Mouse (Mus musculus) mouse trophoblast stem cell (cell line): ENCODE results near the gene Lta.

Experiments
- in situ Hi-C, 2 experiments: fragments of 300-500 bp; cut with MseI, MboI; formaldehyde crosslinking; loops; 2 replicates in 1 of 2; 3 replicates in 1 of 2; pipeline ENCODE4 v1.15.1; 2025

Gene Lta

DNA sequence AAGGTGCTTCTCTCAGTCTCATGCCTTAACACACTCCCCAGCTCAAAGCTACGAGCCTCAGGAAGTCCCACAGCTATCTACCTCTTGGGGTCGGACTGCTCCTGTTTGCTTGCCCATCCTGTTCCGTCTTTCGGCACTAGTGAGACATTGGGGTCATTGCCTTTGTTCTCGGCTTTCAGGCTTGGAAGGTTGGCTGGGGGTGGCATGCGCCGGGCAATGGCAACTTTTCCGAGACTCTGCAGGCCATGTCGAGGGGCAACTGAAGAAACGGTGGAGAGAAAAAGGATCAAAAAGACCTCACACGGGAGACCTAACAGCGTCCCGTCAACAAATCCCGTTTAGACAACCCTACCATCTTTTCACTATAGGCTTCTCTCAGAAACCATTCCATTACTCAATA, 43.0 kb downstream of the Lta start:
- in situ Hi-C loops, result no loop called here

DNA sequence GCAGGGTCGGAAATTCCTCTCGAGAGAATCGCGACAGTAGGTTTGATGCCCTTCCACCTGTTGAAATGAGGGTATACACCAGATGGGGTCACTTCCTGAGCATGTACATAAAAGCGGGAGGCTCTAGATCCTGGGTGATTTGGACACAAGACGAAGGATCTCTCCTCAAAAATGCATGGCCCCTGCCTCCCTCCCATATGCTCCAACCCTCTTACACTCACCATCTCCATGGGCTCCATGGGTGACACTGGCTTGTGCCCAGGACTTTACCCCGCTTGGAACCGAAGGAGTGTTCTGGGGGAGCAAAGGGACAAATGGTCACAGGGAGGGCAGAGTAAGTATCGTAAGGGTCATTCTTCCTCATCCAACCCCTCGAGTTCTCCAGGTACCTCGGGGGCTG, 43.7 kb downstream of the Lta start:
- in situ Hi-C loops, result no loop called here

DNA sequence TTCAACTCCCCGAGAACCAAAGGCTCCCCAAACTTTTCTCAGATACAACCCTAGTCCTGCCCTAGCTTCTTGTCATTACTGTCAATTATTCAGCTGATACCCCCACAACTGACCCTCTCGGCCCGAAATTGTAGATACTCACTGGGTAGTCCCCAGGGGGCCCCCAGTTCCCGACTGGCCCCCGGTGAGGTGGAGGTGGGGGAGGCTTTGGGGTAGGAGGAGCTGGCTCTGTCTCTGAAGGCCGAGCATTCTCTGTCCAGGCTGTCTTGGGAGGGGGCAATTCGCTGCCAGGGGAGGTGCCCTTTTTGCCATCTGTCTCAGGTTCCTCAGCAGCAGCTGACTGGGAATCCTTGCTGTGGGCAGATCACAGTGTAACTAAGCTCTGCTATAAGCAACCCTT, 45.5 kb downstream of the Lta start:
- in situ Hi-C loops, result no loop called here

DNA sequence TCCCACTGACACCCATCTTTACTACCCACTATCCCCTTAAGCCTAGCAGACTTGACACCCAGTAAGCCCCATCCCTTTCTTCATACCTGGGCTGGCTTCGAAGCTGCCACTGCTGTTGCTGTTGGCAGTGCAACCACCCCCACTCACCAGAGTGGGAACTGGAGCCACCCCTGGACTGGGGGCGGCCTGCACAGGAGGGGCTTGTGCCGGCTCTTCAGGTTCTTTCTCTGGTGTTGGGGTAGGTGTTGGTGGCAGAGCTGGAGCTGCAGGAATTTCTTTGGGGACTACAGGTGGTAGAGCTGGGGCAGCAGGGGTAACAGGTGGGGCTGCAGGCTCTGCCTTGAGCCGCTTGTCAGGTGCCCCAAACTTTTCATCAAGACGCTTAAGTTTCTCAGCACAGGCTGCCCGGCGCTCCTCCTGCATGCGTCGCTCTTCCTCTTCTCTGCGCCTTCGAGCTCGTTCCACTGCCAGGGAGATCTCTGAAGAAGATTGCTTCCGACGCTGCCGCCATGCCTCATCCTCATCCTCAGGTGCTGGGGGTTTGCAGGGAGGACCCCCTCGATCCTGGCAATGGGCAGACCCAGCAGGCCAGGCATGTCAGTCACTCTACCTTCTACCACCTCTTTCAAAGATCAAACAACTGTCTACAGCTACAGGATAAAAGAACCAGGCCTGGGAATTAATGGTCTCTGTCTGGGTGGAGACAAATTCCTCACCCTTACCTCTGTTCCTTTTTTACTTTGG, 46.1 kb downstream of the Lta start:
- in situ Hi-C loops, result no loop called here

DNA sequence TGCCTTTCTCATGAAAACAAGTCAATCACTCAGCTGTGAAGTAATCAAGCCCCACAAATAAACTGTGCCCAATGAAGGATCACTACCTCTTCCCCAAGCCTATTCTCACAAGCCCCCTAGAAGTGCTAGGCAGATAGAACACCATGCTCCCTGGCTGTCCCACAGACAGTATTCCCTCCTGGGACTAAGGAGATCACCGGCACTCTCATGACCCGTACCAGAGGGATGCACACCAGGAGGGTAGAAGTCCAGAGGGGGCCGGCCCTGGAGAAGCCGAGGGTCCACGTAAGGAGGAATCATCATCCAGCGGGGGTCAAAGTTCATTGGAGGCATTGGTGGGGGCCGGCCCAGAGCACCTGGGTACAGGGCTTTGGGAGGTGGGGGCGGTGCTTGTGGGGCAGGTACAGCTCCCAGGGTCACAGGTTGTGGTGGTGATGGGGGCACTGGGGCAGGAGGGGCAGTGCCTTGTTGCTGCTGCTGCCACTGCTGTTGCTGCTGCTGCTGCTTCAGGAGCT, 47.4 kb downstream of the Lta start:
- in situ Hi-C loops, result no loop called here

DNA sequence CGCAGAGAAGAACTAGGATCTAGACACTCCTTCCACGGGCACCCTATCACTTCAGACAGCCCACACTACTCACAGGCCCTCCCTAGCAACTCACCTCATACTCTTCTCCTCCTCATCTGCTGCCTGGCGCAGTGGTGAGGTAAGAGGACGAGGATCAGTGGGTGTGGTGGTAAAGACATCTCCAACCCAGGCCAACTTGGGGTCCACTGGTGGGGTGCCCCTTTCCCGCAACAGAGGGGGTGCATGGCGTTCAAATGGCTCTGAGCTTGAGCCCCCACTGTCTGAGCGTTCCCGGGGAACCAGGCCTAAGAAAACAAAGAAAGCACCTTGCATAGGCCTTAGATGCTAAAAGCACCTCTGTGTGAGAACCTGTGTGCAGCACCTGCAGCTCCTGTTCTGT, 47.9 kb downstream of the Lta start:
- in situ Hi-C loops, result no loop called here

DNA sequence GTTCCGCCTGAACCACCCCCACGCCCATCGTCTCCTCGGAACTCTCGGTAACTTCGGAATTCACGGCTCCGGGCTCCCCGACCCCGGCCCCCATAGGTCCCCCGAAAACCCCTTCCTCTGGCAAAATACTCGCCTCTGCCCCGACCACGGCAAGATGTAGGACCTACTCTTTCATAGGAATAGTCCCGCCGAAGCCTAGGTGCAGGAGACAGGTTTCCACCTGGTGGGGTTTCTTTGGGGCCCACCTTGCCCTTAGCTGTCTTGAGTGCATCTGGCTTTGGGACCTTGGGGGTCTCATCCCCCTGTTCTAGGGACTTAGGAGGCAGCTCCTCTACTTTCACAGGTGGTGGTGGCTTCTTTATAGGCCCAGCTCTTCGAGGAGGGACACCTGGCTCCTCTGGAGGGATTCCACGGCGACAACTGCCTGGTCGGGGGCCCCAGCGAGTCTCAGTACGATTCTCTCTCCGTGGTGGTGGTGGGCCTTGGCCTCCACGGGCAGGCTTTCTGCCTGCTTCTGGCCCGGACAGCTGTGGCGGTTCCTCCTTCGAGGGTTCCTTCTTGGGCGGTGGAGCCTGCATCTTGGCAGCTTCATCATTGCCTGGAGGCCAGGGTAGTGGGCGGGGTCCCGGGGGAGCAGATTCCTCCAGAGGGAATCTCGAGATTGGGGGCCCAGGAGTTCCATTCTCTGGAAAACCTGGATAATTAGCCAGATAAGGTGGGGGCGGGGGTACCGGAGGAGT, 48.5 kb downstream of the Lta start:
- in situ Hi-C loops, result no loop called here

DNA sequence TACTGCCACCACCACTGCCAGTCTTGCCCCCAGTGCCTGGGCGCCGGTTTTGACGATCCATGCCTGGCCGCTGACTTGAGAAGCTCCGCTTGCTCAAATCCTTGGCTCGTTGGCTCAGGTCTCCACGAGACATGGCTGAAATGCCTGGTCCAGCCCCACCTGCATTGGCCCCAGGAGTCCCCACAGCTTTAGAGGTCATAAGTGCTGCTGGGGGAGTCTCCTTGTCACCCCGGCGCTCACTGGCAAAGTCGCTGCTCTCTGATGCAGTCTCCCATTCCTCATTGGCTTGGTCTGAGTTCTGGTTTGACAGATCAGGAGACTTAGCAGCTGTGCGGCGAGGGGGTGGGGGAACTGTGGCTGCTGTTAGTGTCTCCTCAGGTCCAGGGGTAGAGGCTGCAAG, 49.7 kb downstream of the Lta start:
- in situ Hi-C loops, result no loop called here

DNA sequence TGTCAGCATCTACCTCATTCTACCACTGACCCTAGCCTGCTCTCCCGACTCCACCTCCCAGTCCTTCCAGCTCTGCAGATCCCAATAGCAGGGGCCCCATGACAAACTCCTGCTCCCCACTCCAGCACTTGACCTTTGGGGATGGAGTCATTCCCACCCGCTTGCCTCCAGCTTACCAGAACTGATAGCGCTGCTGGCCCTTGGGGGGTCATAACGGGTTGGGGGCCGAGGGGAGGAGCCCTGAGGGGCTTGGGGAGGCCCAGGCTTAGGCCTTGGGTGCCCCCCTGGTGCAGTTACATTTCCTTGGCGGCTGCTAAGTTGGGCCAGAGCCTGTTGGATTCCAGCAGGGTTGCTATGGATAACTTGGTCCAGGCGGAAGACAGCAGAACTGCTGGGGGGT, 50.5 kb downstream of the Lta start:
- in situ Hi-C loops, result no loop called here

DNA sequence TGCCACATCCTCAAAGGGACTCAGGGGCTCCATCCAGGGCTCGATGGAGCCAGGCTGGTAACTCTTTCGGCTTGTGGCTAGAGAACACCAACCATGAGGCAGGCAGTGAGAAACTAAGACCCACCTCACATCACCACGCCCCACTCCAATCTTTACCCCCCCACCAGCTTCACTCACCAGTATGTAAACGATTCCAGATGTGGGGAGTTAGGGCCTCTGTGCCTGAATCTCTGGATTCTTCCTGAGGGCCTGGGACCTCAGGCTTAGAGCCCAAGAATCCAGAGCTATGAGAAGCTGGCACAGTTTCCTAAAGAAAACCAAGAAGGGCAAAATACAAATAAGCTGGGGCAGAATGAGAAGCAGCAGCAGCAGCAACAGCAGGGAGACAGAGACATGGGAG, 51.2 kb downstream of the Lta start:
- in situ Hi-C loops, result no loop called here
